Mouse (Mus musculus) erythroblast, embryonic 14.5 days (primary cell): Measurements from ENCODE around the gene Aamp. TPM values are rescaled to one million over a fixed set of nuclear protein-coding genes. Genes with fewer than 3 reads are reported as not detected.
A peak's percentile ranks its signal among the peaks of the same experiment; 100 is the strongest.

Source experiments
- H3K27me3 ChIP-seq: 2 replicates; pipeline ENCODE4 v1.6.1; 2012; ENCODE audit warnings: inconsistent platforms; ENCODE audit not compliant: control insufficient read depth
- H3K36me3 ChIP-seq: 2 replicates; pipeline ENCODE4 v1.6.1; 2012; ENCODE audit warnings: mild to moderate bottlenecking, inconsistent platforms; ENCODE audit not compliant: control insufficient read depth
- H3K4me1 ChIP-seq: 2 replicates; pipeline ENCODE4 v1.6.1; 2012; ENCODE audit warnings: inconsistent platforms; ENCODE audit not compliant: control insufficient read depth
- H3K4me3 ChIP-seq: replicated peaks from 2 replicates; pipeline ENCODE3; 2012; ENCODE audit warnings: moderate library complexity, mild to moderate bottlenecking, inconsistent platforms
- H3K9me3 ChIP-seq: 2 replicates; pipeline ENCODE4 v1.6.1; 2012; ENCODE audit warnings: low read length, inconsistent platforms, mixed read lengths; ENCODE audit not compliant: control insufficient read depth
- GATA1 ChIP-seq: IDR thresholded peaks from 2 replicates; pipeline ENCODE4 v1.6.1; 2012; ENCODE audit warnings: low read length, inconsistent platforms, mixed read lengths
- TAL1 ChIP-seq: IDR thresholded peaks from 3 replicates; pipeline ENCODE4 v1.6.1; 2012; ENCODE audit warnings: low read length, inconsistent platforms, mixed read lengths
- polyA plus RNA-seq: library from polyadenylated mRNA; stranded (reverse); fragments of >175 nt; gene quantifications from 2 replicates; pipeline ENCODE4 v1.2.3, GENCODE M21; 2012

Aamp gene
- polyA plus RNA-seq, 1 experiment = 15.5 TPM

DNA sequence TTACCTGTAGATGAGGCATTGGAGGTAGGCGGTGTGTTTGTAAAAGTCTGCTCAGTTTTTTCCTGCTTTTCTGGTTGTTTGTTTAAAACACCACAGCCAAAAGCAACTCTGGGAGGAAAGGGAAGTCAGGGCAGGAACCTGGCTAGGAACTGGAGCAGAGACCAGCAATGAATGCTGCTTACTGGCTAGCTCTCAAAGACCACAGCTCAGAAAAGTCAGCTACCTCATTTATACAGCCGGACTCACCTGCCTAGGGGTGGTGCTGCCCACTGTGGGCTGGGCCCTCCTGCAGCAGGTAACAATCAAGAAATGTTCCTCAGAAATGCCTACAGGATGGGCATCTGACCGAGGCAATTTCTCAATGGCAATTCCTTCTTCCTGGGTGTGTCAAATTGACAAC is 30.3 kb upstream of the Aamp start:
- TF ChIP-seq GATA1 (no peak), TAL1 (no peak)

GRCm38 (mm10) chr1:74313049-74313692 is 28.6 kb upstream of the Aamp start:
- Histone ChIP-seq H3K4me3 (no peak overlapping the region), H3K4me1 (no peaks in the 10 kb centered on the region; the same call in 1 of the 2 replicates), H3K36me3 (no peaks in the 10 kb centered on the region), H3K9me3 (no peaks in the 10 kb centered on the region), H3K27me3 (no peaks in the 10 kb centered on the region)
- TF ChIP-seq TAL1 (no peak), GATA1 (no peak)

More for the DNA sequence above, 30.3 kb upstream of the Aamp start:
- Histone ChIP-seq H3K4me3 (no peak overlapping the region), H3K4me1 (no peaks in the 10 kb centered on the region), H3K27me3 (no peaks in the 10 kb centered on the region), H3K36me3 (no peaks in the 10 kb centered on the region), H3K9me3 (no peaks in the 10 kb centered on the region)

DNA sequence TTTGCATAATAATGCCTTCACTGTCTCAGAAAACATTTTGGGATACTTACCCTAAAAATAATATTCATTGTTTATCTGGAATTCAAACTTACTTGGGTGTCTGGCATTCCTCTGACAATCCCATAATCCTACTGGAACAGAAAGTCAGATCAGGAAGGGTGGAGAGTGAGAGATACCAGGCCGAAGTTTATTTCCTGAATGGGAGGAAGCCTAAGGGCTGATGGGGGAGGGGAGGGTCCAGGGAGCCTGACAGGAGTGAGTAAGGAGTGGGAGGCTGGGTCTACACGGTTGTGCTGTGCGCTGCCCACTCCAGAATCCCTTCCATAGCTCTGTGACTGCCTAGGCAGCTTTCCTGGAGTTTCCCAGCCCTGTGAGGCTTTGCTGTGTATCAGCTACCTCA is 25.2 kb upstream of the Aamp start:
- TF ChIP-seq TAL1 = no peak
- TF ChIP-seq GATA1 = no peak
- Histone ChIP-seq H3K36me3 (no peaks in the 10 kb centered on the region), H3K4me1 (peaks cover 10% of the 10 kb centered on the region), H3K9me3 (no peaks in the 10 kb centered on the region), H3K27me3 (no peaks in the 10 kb centered on the region; the same call in 1 of the 2 replicates), H3K4me3 (no peak overlapping the region)

- TF ChIP-seq GATA1 = no peak
- no peak for TF ChIP-seq TAL1
- no peak overlapping the region for H3K4me3 ChIP-seq
- no peaks in the 10 kb centered on the region for H3K9me3 ChIP-seq
- H3K4me1 ChIP-seq = peaks cover 23% of the 10 kb centered on the region
- no peaks in the 10 kb centered on the region; the same call in 1 of the 2 replicates for H3K27me3 ChIP-seq
- no peaks in the 10 kb centered on the region for H3K36me3 ChIP-seq
These were observed 23.7 kb upstream of the Aamp start for GRCm38 (mm10) chr1:74308001-74308964.

- Histone ChIP-seq H3K36me3 (no peaks in the 10 kb centered on the region), H3K27me3 (no peaks in the 10 kb centered on the region; the same call in 1 of the 2 replicates), H3K4me3 (no peak overlapping the region), H3K9me3 (no peaks in the 10 kb centered on the region), H3K4me1 (peaks cover 32% of the 10 kb centered on the region)
- TF ChIP-seq TAL1 (no peak), GATA1 (no peak)
These were observed 22.6 kb upstream of the Aamp start for GRCm38 (mm10) chr1:74307146-74307545.

DNA sequence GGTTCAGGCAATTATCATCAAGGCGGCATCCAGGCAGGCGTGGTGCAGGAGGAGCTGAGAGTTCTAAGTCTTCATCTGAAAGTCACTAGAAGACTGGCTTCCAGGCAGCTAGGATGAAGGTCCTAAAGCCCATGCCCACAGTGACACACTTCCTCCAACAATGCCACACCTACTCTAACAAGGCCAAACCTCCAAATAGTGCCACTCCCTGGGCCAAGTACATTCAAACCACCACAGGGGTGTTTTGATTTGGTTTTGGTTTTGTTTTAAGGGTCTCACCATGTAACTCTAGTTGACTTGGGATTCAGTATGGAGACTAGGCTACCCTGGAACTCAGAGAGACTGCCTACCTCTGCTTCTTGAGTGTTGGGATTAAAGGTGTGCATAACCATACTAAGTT is 21.0 kb upstream of the Aamp start, which contains the start of gene Tmbim1:
Gene Tmbim1, minus strand, starts transcription at position 101 of the 400 bp plus-strand sequence.
- Histone ChIP-seq H3K9me3 (no peaks in the 10 kb centered on the region), H3K36me3 (peaks cover 6% of the 10 kb centered on the region), H3K4me1 (peaks cover 37% of the 10 kb centered on the region), H3K4me3 (peak within 1 kb of the TSS; percentile 74), H3K27me3 (no peaks in the 10 kb centered on the region; the same call in 1 of the 2 replicates)
- no peak for TF ChIP-seq TAL1
- no peak for TF ChIP-seq GATA1

DNA sequence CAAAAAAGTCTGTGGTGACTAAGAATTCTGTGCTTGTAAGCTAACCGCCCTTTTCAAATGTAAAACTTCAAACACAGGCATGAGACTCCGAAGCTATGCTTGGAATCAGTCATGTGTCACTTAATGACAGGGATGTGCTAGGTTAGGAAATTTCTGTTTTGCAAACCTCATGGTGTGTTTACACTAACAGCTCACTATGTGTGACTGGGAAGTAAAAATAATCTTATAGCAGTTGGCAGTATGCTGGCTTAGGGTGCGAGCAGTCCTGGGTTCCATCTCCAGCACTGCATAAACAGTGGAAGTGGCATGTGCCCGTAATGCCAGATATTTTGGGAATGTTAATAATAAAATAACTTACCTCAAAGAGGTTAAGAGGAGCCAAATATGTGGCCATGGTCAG is 20.4 kb upstream of the Aamp start:
- Histone ChIP-seq H3K4me1 (peaks cover 42% of the 10 kb centered on the region), H3K4me3 (no peak overlapping the region), H3K9me3 (no peaks in the 10 kb centered on the region), H3K27me3 (no peaks in the 10 kb centered on the region; the same call in 1 of the 2 replicates), H3K36me3 (peaks cover 6% of the 10 kb centered on the region)
- TF ChIP-seq TAL1 (no peak), GATA1 (no peak)

DNA sequence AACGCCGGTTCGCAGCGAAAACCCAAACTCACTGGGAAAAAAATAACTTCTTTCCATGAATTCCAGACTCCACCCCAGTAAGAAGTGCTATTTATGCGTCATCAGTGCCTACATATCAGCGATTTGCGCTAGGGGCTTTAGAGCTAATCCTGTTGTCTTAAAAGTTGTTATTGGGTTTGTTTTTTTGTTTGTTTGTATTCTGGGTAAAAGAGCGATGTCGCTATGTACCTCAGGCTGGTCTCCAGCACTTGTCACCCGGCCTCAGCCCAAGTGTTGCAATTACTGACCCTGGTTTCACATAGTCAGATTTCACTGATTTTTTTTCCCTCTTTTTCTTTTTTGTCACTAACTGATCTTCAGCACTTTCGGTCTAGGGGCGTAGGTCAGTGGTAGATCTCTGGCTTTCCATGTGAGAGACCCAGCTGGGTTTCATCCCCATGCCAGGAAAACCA is 19.8 kb upstream of the Aamp start:
- H3K27me3 ChIP-seq = no peaks in the 10 kb centered on the region; the same call in 1 of the 2 replicates
- TF ChIP-seq TAL1 (no peak), GATA1 (no peak)
- H3K4me1 ChIP-seq = peaks cover 47% of the 10 kb centered on the region
- H3K9me3 ChIP-seq = no peaks in the 10 kb centered on the region
- H3K36me3 ChIP-seq = peaks cover 6% of the 10 kb centered on the region
- H3K4me3 ChIP-seq = peak overlapping the region; percentile 74
